Mouse (Mus musculus): ENCODE data around the gene Olfr322.

DNA sequence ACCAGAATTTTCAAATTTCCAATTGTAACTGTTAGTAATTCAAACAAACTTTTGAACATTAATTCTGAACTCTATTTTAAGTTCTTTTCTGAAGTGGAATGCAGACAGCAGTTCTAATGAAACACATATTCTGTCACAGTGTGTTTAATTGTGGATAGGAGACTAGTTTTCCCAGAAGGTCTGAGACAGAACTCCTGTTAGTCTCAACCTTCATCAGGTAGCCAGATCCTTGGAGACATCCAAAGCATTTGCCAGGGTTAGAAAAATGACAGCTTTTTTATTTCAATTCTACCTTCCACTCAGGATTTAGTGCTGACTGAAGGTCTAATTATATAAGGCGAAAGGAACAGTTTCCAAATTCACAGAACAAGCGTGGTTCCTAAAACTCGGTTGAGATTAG, 40.3 kb downstream of the Olfr322 start, which contains the start of gene Olfr319:
- no peak for TF ChIP-seq CTCF (IDR thresholded peaks at IDR 0.05; ENCODE audit: low read depth, low read length)
- no peak for TF ChIP-seq POLR2A (IDR thresholded peaks at IDR 0.05; ENCODE audit: insufficient read depth, low read length)

All from ES-Bruce4 (cell line).